Mouse (Mus musculus) lung, embryonic 14.5 days (tissue): ENCODE results near the gene Ccnk. TPM values are rescaled to one million over a fixed set of nuclear protein-coding genes. Genes with fewer than 3 reads are reported as not detected.
A peak's percentile ranks its signal among the peaks of the same experiment; 100 is the strongest.

Experiments
- ATAC-seq: fragments of 200-750 bp; cut with Nextera tagmentation; 2 replicates; pipeline ENCODE4 v1.8.0; 2017; ENCODE audit warnings: mild to moderate bottlenecking, moderate TSS enrichment, moderate library complexity; ENCODE audit not compliant: insufficient read depth
- DNase-seq: peaks from one replicate; pipeline ENCODE4 v3.0.0-alpha.2; 2015
- H3K27ac ChIP-seq: fragments of 300-500 bp; sonication (generic); 2 replicates; pipeline ENCODE4 v1.5.1; 2014; ENCODE audit warnings: low read depth, mild to moderate bottlenecking, moderate library complexity
- H3K27me3 ChIP-seq: fragments of 300-500 bp; sonication (generic); 2 replicates; pipeline ENCODE4 v1.6.1; 2014; ENCODE audit warnings: low read length, control low read depth; ENCODE audit not compliant: insufficient read depth
- H3K36me3 ChIP-seq: fragments of 300-500 bp; sonication (generic); 2 replicates; pipeline ENCODE4 v1.6.1; 2014; ENCODE audit warnings: control low read depth; ENCODE audit not compliant: insufficient read depth
- H3K4me1 ChIP-seq: fragments of 300-500 bp; sonication (generic); 2 replicates; pipeline ENCODE4 v1.6.1; 2014; ENCODE audit warnings: antibody characterized with exemption, control low read depth; ENCODE audit not compliant: insufficient read depth
- H3K4me2 ChIP-seq: fragments of 300-500 bp; sonication (generic); 2 replicates; pipeline ENCODE4 v1.6.1; 2014; ENCODE audit warnings: mild to moderate bottlenecking
- H3K4me3 ChIP-seq: fragments of 300-500 bp; sonication (generic); 2 replicates; pipeline ENCODE4 v1.5.1; 2014; ENCODE audit warnings: low read depth, low read length
- H3K9ac ChIP-seq: fragments of 300-500 bp; sonication (generic); 2 replicates; pipeline ENCODE4 v1.6.1; 2014
- H3K9me3 ChIP-seq: fragments of 300-500 bp; sonication (generic); 2 replicates; pipeline ENCODE4 v1.6.1; 2016; ENCODE audit warnings: low read depth, low read length, control low read depth
- CTCF ChIP-seq: IDR thresholded peaks from 2 replicates; pipeline ENCODE4 v1.5.1; 2016; ENCODE audit warnings: antibody characterized with exemption, low read depth
- WGBS: fragments of 180-500 bp; shearing (Covaris S2); extraction: QIAGEN DNeasy Blood & Tissue Kit; methylation state at CpG from one replicate; pipeline ENCODE4 v1.1.7; 2014; 5-methylcytosine and 5-hydroxymethylcytosine counted together
- polyA plus RNA-seq: library from polyadenylated mRNA; unstranded; fragments of >200 nt; fragmentation: Nextera tagmentation; extraction: Ambion mirVana; gene quantifications from 2 replicates; pipeline ENCODE4 v1.2.1, GENCODE M21; 2014

Ccnk gene
- polyA plus RNA-seq, 1 experiment from 2014 or later, result 5.3 TPM

- whole genome bisulfite sequencing, result 28% methylated on average over 13 of the region's 13 CpGs
- DNase-seq (peak; percentile 89), ATAC-seq (peak; percentile 12; the same call in 1 of the 2 replicates)
- Histone ChIP-seq H3K4me3 (no peak overlapping the region), H3K27ac (no peak overlapping the region), H3K9me3 (no peaks in the 10 kb centered on the region), H3K27me3 (no peaks in the 10 kb centered on the region), H3K9ac (no peak overlapping the region), H3K36me3 (peaks cover 25% of the 10 kb centered on the region), H3K4me2 (no peak overlapping the region), H3K4me1 (peaks cover 6% of the 10 kb centered on the region)
- TF ChIP-seq CTCF, result peak; percentile 91
Observed at GRCm38 (mm10) chr12:108208726-108209438, 29.5 kb downstream of the Ccnk start.

GRCm38 (mm10) chr12:108210623-108211022 is 31.2 kb downstream of the Ccnk start:
- DNase-seq (no peak), ATAC-seq (no peak)
- no peaks in the 10 kb centered on the region for H3K27me3 ChIP-seq
- no peak overlapping the region for H3K9ac ChIP-seq
- peaks cover 10% of the 10 kb centered on the region for H3K36me3 ChIP-seq
- H3K4me1 ChIP-seq, result peaks cover 6% of the 10 kb centered on the region
- no peaks in the 10 kb centered on the region for H3K9me3 ChIP-seq
- H3K4me2 ChIP-seq, result no peak overlapping the region
- no peak for TF ChIP-seq CTCF
- no peak overlapping the region for H3K27ac ChIP-seq
- 83% methylated on average over 15 of the region's 15 CpGs for WGBS
- no peak overlapping the region for H3K4me3 ChIP-seq

GRCm38 (mm10) chr12:108212071-108212470 is 32.7 kb downstream of the Ccnk start:
- peaks cover 6% of the 10 kb centered on the region for H3K4me1 ChIP-seq
- H3K9ac ChIP-seq, result no peak overlapping the region
- WGBS, result 37% methylated on average over 5 of the region's 5 CpGs
- no peaks in the 10 kb centered on the region for H3K9me3 ChIP-seq
- DNase-seq (peak; percentile 55), ATAC-seq (no peak; the same call in 1 of the 2 replicates)
- no peak overlapping the region for H3K4me3 ChIP-seq
- no peaks in the 10 kb centered on the region for H3K27me3 ChIP-seq
- no peaks in the 10 kb centered on the region for H3K36me3 ChIP-seq
- peak overlapping the region; percentile 54; the same call in 1 of the 2 replicates for H3K27ac ChIP-seq
- TF ChIP-seq CTCF, result no peak
- no peak overlapping the region for H3K4me2 ChIP-seq

- peaks cover 6% of the 10 kb centered on the region for H3K4me1 ChIP-seq
- ATAC-seq (no peak; the same call in 1 of the 2 replicates), DNase-seq (no peak)
- H3K9me3 ChIP-seq, result no peaks in the 10 kb centered on the region
- 76% methylated on average over 6 of the region's 6 CpGs for WGBS
- H3K27me3 ChIP-seq, result no peaks in the 10 kb centered on the region
- no peak overlapping the region for H3K4me2 ChIP-seq
- 0 out of 2 replicates have a peak overlapping the region, but pooled peaks have one; percentile 18 for H3K27ac ChIP-seq
- no peak overlapping the region for H3K4me3 ChIP-seq
- TF ChIP-seq CTCF, result no peak
- H3K36me3 ChIP-seq, result no peaks in the 10 kb centered on the region
- H3K9ac ChIP-seq, result no peak overlapping the region
Observed at GRCm38 (mm10) chr12:108212476-108212875, 33.1 kb downstream of the Ccnk start.

GRCm38 (mm10) chr12:108213090-108214041 is 34.0 kb downstream of the Ccnk start:
- peak overlapping the region; percentile 50; the same call in 1 of the 2 replicates for H3K27ac ChIP-seq
- TF ChIP-seq CTCF, result no peak
- no peak overlapping the region for H3K4me2 ChIP-seq
- 39% methylated on average over 18 of the region's 18 CpGs for WGBS
- no peak for ATAC-seq
- no peaks in the 10 kb centered on the region for H3K36me3 ChIP-seq
- peaks cover 6% of the 10 kb centered on the region for H3K4me1 ChIP-seq
- H3K9me3 ChIP-seq, result no peaks in the 10 kb centered on the region
- no peaks in the 10 kb centered on the region for H3K27me3 ChIP-seq
- H3K9ac ChIP-seq, result 0 out of 2 replicates have a peak overlapping the region, but pooled peaks have one; percentile 29
- no peak overlapping the region for H3K4me3 ChIP-seq
- DNase-seq, result peak; percentile 26

- WGBS, result 51% methylated on average over 8 of the region's 8 CpGs
- Histone ChIP-seq H3K4me2 (no peak overlapping the region), H3K9me3 (no peaks in the 10 kb centered on the region), H3K9ac (no peak overlapping the region), H3K27me3 (no peaks in the 10 kb centered on the region), H3K4me1 (peaks cover 11% of the 10 kb centered on the region), H3K36me3 (no peaks in the 10 kb centered on the region), H3K27ac (no peak overlapping the region), H3K4me3 (no peak overlapping the region)
- DNase-seq, result no peak
- no peak for TF ChIP-seq CTCF
- no peak for ATAC-seq
Observed at GRCm38 (mm10) chr12:108215090-108215489, 35.7 kb downstream of the Ccnk start.
